Mouse (Mus musculus) urinary bladder, postnatal 36 days (tissue): ENCODE results near the gene Rab31.
A peak's percentile ranks its signal among the peaks of the same experiment; 100 is the strongest.

Experiments used
- DNase-seq, 2 experiments: peaks; one replicate each; pipeline ENCODE4 v3.0.0; 2022; ENCODE audit warnings: low spot score in 2 of 2, mixed read lengths in 1 of 2

Rab31 gene

DNA sequence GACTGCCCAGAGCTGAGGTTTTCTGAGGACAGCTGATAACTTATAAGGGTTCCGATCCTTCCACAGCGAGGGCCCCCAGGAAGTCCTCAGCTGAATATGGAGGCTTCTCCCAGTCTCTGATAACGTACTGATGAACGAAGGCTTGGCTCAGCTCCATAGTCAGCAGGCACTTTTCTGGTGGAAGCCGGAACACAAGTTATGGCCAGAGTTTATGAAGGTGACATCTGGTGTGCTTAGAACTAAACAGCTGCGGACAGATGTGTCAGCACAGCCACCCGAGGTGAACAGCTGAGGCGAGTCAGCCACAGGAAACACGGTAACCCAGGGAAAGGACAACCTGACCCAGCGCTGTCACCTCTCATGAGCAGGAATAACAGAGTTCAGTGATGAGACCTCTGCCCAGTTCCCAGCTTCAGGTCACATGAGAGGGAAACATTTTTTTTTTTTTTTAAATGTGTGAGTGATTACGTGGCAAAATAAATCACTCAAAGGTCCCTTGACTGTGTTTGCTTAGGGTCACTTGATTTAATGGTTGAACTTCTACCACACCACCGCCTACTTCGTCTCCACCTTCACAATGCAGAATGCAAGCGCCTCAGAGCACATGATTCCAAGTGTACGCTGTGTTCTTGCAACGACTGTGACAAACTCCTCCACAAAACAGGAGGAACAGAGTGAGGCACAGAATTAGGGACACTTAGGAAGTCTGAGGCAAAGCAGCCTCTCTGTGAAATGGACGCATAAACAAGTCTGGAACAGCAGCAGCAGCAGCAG, 106.0 kb downstream of the Rab31 start:
- no peak for DNase-seq

DNA sequence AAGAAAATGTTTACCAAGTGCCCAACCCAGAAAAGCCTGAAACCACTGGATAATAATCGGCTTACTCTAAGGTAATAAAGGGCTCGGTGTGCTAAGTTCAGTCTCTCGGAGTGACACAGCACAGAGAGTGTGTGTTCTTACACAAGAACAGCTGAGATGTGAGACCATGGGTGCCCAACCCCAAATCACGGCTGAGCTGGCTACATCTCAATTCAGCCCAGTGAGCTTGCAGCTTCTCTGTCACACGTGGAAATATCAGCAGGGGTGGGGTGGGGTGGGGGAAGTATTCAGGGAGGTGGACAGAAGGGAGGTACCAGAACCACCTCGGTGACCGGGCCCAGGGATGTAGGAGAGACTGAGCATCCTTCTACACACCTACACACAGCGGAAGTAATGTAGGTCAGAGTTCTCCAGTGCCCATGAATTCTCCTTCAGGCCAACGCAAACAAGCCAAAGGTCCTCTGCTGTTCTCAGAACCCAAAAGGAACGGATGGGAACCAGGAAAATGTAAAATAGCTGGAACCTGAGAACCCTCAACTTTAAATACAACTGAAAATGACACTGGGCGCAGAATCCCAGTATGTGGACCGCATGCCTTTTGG, 106.7 kb downstream of the Rab31 start:
- DNase-seq = no peak

DNA sequence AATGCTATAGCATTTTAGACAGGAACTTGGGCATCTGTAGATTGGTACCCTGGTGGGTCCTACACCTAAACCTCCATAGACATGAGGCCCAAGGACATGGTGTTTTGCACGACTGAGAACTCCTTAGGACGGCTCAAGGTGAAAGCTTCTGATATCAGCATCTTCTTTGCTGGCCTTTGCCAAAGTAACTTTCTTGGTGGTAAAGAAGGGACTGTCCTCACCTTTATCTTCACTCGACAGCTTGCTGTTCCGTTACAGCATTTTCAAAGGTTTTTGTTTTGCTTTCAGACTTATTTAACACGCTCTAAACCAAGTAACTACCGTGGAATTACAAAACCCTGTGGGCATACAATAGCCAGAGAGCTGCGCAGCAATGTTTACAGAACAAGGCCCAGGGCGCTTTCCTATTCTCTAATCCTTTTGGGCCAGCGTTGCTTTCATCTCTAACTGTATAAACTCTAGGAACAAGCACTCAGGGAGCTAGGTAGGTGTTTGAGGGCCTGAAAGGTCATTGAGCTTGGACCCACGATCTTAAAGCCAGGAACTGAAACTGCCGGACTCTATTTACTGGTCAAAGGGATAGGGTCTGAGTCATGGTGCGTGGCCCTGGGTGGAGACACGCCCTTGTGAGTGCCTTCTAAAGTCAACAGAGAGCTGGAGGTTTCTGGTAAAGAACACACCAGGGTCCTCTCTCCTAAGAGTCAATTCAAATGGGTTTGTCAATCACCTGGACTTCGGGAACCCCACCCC, 109.0 kb downstream of the Rab31 start:
- DNase-seq = no peak

DNA sequence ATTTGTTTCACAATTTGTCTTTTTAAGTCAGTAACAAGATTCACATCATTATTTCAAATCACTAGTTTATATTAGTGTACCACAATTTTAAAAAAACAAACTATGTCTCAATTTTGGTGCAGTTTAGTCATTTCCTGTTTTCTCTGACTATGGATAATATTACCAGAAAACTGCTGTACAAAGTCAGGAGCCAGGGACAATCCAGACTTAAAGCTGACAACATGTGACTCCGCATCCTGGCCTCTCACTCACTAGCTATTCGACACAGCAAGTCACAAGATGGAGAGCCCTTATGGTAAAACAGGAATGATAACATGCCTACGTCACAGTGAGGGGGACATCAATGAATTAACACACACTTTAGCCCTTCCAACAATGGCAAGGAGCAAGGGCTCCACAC, 109.9 kb downstream of the Rab31 start:
- no peak for DNase-seq

DNA sequence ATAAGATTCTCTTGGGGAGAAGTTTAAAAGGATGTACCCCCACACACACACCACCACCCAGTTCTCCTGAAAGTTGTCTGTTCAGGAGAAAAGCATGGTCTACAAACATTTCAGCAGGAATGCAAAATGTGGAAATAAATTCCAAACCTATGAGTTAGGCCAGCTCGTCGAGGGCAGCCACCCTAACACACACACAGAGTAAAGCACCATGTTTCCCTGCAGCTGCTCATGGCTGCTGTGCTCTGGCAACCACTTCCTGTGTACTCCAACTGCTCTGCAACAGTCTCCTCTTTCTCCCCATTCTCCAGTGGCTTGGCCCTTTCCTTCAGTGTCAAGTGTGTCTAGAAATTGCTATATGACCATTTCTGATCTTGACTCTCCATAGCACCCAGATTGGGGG, 114.1 kb downstream of the Rab31 start:
- no peak for DNase-seq

DNA sequence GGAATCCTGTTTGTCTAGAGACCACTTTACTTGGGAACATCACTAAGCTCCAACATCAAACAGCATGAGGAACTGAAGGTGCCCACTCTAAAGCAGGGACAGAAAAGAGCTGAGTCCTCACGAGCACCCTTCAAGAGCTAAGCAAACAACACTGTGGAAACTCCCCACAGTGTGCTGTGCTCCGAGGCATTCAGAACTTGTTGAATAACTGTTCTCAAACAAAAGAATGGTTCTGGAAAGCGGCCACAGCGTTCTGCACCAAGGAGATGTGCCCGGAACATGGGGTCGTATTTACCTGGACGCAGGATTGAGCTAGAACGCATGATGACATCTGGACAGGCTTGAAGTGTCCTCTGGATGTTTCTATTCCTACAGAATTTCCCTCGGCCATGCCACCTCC, 114.6 kb downstream of the Rab31 start:
- DNase-seq = no peak

DNA sequence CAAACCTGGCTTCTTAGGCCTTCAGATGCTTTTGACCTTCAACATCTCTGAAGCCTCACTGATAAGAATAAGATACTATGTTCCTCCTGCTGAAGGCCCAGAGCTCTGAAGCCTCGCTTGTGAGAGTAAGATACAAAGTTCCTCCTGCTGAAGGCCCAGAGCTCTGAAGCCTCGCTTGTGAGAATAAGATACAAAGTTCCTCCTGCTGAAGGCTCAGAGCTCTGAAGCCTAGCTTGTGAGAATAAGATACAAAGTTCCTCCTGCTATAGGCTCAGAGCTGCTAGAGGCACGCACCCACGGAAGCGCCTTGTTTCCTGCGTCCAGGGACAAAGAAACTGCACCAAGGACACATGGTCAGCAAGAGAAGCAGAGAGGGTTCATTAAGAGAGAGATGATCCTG, 115.8 kb downstream of the Rab31 start:
- DNase-seq = no peak

DNA sequence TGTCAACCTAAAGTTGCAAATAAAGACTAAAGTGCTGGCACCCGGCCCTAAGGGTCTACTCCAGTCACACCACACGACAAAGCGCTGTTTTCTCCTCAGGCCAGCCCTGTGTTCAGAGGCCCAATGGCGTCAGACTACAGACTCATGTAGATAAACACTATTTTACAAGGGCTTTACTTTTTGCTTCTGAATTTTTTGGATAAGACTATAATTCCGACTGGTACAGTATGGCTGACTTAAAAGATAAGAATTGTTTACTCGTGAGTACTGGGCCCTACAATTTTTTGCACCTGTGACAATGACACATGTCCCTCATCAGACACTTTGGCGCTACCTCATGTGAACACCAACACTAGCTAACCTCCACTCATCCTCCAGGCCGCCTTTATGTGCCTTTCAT, 116.5 kb downstream of the Rab31 start:
- DNase-seq = no peak

DNA sequence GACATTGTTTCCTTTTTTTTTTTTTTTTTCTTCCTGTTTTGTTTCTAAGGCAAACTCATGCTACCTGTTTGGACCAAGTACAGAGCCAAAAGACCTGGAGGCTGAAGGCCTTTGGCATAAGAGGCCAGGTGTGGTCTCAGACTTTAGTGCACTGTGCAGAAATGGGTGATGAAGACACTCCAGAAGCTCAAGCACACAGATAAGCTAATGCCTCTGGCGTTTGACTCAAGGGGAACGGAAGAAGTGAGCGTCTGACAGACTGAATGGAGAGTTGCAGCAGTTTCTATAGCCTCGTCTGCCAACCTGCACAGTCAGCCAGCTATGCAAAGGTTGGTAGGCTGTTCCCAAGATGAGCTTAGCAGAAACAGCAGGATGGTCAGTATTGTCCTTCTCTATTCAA, 116.9 kb downstream of the Rab31 start:
- no peak for DNase-seq

DNA sequence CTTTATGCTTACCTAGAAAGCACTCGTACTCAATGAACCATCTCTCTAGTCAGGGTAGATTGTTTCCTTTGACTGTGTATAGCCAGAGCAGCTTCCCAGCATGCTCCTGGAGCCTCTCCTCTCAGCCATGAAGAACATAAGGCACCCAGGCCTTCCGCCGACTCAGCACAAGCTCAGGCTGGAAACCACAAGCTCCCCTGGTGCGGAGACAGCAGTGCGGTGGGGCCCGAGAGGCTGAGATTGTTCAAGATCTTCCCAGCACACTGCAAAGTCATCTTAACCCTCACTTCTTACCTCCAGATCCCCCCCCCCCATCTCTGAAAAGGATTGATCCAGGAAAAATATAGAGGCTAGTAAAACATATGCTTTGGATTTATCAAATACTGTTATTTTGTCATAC, 122.0 kb downstream of the Rab31 start:
- no peak for DNase-seq

DNA sequence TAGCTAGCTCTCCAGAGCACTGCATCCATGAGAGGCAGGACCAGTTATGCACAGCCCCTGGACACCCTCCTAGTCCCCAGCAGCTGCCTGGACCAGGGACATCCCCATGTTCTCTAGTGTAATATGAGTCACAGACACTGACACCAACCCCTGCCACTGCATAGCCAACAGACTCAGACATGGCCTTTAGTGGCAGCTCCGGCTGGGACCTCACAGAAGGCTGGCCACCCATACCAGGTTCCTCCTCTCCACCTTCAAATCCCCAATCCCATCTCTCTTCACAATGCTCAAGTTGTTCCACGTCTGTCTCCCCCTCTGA, 123.4 kb downstream of the Rab31 start:
- no peak for DNase-seq

DNA sequence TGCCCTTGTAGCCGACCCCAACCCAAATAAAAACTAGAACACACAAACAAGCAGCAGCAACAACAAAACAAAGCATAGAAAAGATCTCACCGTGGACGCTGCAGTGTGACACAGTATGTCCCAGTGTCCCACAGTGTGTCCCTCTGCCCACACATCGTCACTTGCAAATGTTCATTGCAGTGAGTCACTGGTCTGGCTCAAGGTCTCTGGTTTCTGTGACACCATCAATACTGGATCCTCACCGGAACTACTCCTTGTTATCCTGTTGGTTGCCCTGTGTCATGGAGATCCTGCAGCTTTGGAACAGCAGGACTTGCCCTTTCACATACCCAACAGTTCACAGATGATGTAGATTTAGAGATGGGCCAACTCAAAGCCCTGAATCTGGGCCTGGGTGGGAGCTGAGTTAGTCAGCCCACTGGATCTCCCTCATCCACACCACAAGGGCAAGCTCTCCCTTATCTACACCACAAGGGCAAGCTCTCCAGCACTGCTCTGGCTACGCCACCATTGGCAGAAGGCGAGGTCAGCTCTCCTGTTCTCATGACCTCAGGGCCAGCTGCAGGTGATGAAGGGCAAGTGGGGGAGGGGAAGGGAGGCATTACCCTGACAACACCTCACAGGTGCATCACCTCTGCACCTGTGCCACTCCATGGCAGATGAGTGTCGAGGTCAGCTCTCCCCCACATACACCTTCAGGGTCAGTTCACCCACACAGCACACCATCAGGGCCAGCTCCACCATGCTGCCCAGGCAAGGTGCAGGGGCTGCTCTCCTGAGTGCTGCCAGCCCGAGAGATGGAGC, 124.0 kb downstream of the Rab31 start:
- DNase-seq = no peak

DNA sequence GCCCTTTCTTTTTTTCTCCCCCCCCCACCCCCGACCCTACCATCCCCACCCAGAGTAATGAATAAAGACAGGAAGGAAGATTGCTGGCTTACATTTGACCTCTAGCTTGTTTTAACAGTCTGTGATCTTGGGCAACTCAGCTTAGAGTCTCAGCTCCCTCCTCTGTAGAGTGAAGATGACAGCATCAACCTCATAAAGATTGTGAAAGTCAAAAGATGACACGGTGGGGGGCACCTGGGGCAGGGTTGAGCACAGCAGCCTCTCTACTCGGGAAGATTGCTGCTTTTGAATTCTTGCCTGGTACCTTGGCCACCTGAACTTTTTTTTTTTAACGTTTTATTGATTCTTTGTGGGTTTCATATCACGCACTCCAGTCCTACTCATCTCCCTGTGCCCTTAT, 124.6 kb downstream of the Rab31 start:
- no peak for DNase-seq

DNA sequence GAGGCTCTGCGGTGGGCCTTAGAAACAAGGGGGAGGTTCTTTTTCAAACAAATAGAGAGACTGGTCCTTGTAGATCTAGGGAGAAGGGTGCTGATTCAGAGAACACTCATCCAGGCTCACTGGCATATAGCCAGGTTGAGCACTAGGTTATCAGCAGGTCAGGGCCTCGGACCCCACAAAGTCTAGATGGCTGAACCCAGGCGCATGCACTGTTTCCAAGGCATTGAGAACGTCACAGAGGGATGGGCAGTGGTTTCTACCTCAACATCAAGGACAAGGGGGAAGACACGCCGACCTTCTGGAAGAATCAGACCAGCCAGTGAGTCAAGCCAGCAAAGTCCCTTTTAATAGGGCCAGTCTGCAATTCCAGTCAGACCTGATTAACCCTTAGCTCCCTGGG, 125.3 kb downstream of the Rab31 start:
- no peak for DNase-seq

DNA sequence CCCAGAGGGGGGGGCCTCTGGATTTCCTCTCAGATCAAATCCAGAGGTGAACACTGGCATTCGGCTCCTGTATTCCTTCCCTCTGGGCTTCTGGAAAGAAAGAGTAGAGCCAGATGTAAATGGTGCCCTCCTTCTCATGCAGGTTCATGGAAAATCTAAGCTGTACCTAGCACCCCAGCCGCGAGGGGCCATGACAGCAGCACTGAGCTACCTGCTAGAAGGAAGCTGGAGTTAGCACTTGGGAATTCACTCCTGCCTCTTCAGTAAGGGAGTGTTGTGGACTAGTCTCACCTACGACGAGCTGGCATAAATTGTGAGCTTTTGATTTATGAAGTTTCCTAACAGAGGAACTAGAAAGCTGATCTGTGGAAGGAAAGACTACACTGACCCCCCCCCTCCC, 129.0 kb downstream of the Rab31 start:
- no peak for DNase-seq

DNA sequence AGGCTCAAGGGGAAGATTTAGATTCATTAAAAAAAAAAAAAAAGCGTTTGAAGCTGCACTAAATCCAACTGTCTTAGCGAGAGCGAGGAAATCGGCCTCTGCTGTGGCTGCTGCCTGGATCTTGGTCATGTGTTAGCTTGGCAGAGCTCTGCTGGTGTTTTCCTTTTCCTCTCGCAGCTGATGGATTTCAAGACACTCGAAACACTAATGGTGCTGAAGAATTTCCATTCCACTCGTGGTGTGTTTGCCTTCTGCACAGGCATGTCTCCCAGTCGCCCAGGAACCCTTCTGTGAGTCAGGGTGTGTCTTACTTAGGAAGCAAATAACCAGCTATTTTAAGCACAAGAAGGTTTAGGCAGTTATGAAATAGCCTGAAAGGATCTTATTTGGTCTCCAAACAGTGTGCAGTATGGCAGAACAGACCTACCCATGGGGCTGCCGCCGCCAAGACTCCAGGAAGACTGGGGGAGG, 129.5 kb downstream of the Rab31 start:
- DNase-seq = peak; percentile 34

DNA sequence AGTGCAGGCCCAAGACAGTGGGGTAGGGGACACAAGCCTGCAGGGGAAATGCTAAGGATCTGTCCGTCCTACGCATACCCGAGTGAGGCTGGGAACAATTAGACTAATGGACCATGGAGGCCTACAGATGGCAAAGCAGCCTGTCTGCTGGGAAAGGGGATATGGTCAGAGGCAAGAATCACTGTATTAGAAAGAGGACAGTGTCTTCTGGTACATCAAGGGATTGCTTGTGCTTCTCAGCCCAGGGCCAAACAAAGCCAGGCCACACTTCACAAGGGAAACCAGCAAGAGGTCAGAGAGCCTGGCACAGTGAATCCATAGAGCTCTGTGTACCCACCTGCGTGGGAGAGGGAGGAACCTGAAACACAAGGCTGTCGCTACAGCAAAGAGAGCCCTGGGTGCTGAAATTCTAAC, 130.0 kb downstream of the Rab31 start:
- DNase-seq = no peak

DNA sequence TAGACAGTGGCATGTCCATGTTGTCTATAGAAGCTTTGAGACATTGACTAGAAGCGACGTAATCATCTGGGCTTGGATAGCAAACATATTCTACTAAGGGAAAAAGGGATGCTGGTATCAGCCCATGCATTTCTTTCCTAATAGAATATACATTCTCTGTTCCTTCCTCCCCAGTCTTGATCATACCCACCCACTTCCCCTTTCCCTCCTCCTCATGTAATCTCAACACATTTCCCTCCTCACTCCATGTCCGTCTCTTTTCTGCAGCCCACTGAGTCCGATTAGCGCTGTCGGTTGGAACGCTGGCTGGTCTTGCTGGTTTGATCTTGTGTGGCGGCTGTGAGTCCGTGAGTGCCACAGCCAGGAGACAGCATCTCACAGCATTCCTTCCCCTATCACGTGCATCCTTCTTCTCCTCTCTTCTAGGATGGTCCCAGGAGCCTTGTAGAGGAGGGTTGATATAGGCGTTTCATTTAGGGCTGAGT, 130.8 kb downstream of the Rab31 start, which contains the start of gene Txndc2:
Gene Txndc2, minus strand, starts transcription at position 435 of the 485 bp plus-strand sequence.
- no peak for DNase-seq

DNA sequence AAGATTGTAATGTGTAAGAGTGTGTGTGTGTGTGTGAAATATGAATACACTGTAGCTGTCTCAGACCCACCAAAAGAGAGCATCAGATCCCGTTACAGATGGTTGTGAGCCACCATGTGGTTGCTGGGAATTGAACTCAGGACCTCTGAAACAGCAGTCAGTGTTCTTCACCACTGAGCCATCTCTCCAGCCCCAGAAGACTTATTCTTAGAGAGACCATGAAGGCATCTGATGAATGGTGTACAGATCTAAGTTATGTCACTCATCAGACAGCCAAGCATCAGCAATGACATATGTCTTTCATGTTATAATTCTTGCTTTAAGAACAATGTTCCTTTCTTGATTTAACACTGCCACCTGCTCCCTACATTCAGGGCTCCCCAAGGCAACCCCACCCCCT, 133.4 kb downstream of the Rab31 start:
- no peak for DNase-seq

DNA sequence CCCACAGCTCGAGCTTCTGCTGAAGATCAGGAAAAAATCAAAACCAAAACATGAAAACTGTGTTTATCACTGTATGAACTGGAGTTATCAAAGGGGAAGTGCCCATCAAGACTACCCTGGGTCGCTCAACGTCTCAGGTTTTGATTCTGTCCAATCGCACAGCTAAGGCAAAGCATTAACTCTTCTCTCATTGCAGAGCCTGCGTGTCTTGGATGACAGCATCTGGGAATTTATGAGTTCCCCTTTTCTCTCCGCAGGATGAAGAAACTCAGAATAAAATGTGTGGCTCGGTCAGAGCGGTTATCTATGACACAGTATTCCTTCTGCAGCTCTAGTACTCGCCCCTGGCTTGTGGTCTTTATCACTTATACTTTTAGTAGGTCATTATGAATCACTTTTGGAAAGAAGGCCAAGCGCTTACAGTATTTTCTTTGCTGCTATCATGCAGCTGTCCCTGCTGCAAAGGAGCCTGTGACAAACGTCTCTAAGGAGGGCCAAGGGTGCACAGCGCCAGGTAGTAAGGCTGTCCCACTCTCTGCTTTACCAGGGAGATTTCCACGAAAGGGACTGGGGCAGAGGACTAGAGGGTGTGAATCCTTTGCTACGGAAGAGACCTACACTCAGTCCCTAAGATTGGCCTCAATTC, 136.7 kb downstream of the Rab31 start:
- DNase-seq = no peak

DNA sequence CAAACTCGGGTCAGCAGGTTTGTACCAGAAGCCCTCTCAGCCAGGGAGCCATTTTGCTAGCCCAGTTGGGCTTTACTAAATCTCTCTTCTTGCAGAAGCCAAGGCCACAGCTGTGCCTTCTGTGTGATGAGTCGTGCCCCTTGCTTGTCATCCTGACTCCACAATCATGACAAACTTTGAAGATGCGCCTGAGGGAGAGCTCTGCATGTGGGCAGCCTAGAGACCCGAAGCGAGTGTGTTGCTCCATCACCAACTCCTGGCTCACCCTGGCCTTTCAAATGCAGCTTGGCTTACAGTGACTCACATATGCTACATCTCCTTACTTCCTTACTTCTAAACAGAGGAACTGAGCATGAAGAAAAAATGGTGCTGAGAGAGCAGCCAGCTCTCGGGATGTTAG, 142.6 kb downstream of the Rab31 start:
- DNase-seq = no peak
